Mouse (Mus musculus): ENCODE measurements around the gene Esrrb.
A peak's percentile ranks its signal among the peaks of the same experiment; 100 is the strongest.

The Esrrb gene

DNA sequence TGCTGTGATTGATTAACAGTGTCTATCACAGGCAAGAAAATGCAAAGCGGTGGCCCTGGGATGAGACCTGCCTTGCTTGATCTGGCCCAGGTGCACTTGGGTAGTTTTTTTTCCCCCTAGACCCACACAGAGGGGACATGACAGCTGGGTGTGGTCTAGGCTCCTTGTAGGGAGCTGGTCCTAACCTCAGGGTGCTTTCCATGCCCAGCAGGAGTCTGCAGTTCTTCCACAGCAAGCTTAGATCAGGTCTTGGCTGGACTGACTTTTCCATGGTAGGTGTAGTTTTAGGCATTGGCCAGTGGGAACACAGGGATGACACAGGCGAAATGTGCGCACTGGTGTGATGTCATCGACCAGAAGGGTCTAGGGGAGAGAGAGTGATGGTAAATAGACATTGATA lies 136.2 kb downstream of the Esrrb start:
- no peak for DNase-seq (ENCODE audit: low read depth, low spot score)

DNA sequence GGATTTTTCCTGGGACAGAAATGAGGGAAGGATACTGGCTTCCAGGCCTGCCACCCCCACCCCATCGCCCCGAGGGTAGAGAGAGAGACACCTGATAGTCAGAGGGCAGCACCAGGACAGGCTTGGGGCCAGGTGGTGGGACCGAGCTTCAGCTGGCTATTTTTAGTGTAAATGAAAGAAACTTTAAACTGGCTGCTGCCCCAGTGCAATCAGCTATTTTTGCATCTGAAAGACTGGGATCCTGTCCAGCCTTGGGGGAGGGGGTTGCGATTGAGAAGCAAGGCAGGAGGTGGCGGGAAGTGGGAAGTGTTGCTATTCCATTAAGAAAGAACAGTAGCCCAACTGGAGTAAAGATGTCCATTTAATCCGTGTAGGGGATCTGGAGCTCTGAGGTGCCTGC lies 137.8 kb downstream of the Esrrb start:
- no peak for DNase-seq (ENCODE audit: low read depth, low spot score)

- DNase-seq (ENCODE audit: low read depth, low spot score): no peak
Observed at GRCm38 (mm10) chr12:86501728-86502127, 140.8 kb downstream of the Esrrb start.

DNA sequence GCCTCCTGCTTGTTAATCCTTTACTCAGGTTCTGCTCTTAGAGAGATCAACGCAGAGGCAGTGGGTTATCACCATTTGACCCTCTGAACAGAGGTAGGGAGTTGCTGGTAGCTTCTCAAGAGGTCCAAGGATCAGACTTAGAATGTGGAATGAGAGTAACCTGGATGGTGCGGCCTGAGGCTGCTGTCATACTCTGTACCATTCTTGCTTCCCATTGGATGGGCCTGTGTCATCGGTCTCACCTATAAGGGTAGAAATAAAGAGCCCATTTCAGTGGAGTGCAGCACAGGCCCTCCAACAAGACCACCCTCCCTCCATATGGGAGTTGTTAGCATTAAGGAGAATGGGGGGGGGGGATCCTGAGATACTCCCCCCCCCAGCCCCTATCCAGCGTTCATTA lies 143.0 kb downstream of the Esrrb start:
- no peak for DNase-seq (ENCODE audit: low read depth, low spot score)

- no peak for DNase-seq (ENCODE audit: low read depth, low spot score)
Observed at GRCm38 (mm10) chr12:86504321-86504720, 143.4 kb downstream of the Esrrb start.

DNA sequence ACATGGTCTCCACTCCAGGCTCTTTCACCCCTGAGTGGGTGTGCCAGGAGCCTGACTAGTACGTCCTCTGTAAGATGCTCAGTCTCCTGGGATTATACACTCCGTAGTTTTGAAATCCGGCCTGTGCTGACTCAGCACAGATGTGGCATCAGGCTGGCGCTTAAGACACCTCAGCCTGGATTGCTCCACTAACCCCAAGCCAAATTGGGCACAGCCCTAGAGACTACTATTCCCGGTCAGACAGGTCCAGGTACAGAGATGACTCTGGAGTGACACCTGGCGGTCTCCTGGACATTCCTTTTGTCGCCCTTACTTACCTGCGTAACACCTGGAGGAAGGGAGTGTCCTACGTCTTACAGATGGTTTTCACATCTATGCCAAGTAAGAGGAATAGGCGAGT lies 146.8 kb downstream of the Esrrb start:
- peak; percentile 98 for DNase-seq (ENCODE audit: low read depth, low spot score)

DNA sequence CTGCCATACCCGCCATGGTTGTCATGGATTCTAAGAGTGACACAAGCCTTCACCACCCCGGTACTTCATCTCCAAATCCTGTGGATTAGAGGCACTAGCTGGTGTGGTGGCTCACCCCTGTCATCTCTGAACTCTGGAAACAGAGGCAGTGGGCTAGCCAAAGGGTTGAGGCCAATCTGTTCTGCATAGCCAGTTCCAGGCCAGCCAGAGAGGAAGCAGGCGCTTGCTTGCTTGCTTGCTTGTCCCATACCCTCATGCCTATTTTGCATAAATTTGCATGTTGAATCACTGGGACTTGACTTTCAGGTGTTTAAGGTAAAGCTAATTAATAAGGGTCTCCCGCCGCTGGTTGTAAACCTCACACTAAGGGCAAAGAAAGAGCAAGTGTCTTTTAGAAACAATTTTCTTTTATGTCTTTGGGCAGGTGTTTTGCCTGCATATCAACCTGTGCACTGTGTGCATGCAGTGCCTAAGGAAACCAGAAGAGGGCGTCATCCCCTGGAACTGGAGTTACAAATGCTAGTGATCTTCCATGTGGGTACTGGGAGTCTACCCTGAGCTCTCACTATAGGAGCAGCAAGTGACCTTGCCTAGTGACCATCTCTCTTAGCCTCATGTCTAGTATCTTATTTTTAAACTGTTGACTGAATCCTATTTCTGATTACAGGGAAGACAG lies 147.5 kb downstream of the Esrrb start:
- no peak for DNase-seq (ENCODE audit: low read depth, low spot score)

DNA sequence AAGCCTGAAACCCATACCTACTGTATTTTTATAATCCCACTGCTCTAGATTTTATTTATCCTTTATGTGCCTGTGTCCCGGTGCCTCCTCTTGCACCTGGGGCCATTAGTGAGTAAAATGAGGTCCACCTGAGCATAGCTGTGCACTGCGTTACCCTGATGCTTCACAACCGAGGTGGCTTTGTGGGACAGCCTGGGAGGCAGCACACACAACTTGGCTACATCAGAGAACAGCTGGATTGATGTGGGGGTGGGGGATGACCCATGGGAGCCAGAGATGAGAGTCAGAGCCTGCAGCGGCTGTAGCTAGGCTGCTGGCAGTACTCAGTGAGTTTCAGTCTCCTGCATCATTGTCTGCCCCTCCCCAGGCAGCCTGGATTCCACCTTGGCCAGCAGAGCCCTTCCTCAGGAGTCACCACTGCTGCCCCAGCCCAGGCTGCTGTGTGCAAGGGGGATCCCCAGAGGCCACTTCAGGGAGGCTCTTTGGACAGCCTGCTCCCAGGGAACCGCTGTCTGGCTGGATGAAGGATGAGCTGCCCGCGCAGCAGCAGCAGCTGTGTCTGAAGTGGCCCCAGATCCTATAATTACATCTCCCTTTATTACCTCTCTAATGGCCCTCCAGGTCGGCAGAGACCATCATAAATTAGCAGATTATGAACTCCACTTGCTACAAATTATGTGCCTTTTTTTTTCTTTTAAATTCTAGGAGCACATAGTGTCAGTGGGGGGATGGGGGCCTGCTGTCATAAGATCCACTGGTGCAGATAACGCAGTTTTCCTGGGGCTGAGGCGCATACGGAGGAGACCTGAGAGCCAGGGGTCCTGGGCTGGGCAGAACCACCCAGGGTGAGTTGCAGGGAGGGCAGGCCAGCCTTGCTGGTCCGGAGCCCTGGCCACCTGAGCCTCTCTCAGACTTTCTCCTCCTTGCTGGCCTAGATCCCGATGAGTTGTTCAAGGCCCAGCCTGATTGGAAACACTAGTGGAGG lies 148.7 kb downstream of the Esrrb start:
- DNase-seq (ENCODE audit: low read depth, low spot score): no peak

DNA sequence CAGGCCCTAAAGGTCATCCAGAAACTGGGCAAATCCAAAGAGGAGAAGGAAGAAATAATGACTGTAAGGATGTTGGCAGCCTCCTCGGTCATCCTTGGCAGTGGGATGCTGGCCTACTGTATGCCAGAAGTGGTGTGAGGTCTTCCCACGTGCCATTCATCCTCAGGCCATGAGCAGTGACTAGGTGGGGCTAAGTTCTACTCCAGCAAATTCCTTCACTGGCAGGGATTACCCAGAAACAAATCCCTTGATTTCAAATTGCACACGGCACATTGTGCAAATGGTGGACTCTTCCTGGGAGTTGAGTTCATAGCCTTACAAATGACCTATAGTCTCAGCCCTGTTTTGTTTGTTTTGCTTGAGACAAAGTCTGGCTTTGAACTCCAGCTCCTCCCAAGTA lies 151.4 kb downstream of the Esrrb start:
- no peak for DNase-seq (ENCODE audit: low read depth, low spot score)

DNA sequence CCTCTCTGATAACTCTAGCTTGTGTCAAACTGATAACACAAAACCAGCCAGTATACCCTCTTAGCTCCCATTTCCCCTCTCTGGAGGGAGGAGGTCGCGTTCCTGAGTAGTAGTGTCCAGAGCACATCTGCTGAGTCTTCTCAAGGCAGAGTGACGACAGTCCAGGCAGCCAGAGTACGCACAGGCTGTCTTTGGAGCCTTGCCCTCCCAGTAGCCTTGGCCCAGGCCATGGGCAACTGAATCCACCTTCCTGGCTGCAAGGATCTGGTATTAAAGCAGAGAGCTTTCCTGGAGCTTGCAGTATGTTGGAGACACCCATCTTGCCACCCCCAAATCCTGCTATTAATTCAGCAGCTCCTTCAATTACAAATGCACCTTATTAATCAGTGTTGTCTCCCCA lies 152.7 kb downstream of the Esrrb start:
- DNase-seq (ENCODE audit: low read depth, low spot score): no peak

- DNase-seq (ENCODE audit: low read depth, low spot score): peak; percentile 54
Observed at GRCm38 (mm10) chr12:86516602-86517001, 155.7 kb downstream of the Esrrb start.

- DNase-seq (ENCODE audit: low read depth, low spot score): no peak
Observed at GRCm38 (mm10) chr12:86517721-86518120, 156.8 kb downstream of the Esrrb start.

- no peak for DNase-seq (ENCODE audit: low read depth, low spot score)
Observed at GRCm38 (mm10) chr12:86518746-86519145, 157.8 kb downstream of the Esrrb start.

- DNase-seq (ENCODE audit: low read depth, low spot score): no peak
Observed at GRCm38 (mm10) chr12:86534283-86534682, 173.4 kb downstream of the Esrrb start.

- DNase-seq (ENCODE audit: low read depth, low spot score): no peak
Observed at GRCm38 (mm10) chr12:86537799-86538198, 176.9 kb downstream of the Esrrb start.

- no peak for DNase-seq (ENCODE audit: low read depth, low spot score)
Observed at GRCm38 (mm10) chr12:86538711-86539110, 177.8 kb downstream of the Esrrb start.

DNA sequence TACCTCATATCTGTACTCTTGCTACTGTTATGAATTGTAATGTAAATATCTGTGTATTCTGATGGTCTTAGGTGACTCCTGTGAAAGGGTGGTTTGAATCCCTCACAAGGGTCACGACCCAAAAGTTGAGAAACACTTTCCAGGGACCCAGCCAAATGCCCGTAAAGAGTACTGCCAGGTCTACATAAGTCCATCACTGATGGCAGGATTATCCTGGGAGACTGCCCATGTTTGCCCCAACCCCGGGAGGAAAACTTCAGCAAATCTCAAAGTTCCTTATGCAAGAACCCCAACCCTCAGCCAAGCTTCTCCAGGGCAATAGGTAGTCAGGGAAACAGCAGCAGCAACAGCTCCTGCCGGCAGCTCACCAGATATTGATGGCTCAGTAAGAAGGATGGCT lies 178.6 kb downstream of the Esrrb start:
- no peak for DNase-seq (ENCODE audit: low read depth, low spot score)

DNA sequence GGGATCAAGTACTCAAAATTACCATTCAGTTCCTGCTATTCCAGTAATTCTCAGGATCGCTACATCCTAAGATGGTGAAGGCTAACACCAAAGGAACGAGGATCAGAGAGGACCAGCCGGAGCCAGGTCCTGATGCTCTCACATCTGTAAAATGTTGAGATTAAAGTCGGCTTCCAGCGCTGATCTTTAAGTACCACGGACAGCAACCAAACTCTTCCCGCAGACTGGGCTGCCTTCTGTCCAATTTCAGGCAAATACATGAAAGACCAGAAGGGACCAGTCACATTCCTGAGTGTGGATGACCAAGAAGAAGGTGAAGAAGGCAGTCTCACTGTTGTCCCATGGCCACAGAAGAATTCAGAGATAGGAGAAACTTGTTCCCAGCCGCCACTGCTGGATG lies 186.9 kb downstream of the Esrrb start:
- DNase-seq (ENCODE audit: low read depth, low spot score): no peak

- no peak for DNase-seq (ENCODE audit: low read depth, low spot score)
Observed at GRCm38 (mm10) chr12:86553037-86553436, 192.1 kb downstream of the Esrrb start.

GRCm38 (mm10) chr12:86556796-86557517 lies 196.0 kb downstream of the Esrrb start:
- DNase-seq (ENCODE audit: low read depth, low spot score): no peak

- DNase-seq (ENCODE audit: low read depth, low spot score): no peak
Observed at GRCm38 (mm10) chr12:86558889-86559288, 198.0 kb downstream of the Esrrb start.

DNA sequence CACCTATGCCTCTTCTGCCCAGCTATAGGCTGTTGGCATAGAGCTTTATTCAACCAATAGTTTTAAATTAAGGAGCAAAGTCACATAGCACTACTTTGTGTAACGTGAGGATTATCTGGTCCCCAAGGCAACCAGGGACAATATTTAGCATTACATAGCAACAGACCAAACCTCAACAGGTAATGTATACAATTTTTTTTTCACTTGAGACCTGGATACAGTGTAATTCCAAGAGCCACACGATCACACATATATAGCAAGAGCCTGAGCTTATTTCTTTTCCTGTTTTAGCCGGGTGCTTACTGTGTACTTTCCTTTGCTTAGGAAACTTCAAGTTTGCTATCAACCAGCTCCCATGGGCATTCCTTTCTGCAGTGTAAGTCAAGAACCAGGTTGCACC lies 201.8 kb downstream of the Esrrb start:
- DNase-seq (ENCODE audit: low read depth, low spot score): no peak

All from retina, adult 2 months (tissue).